Mouse (Mus musculus) stomach, postnatal 0 days (tissue): Measurements from ENCODE around the gene Iqschfp.

Experiments
- CTCF ChIP-seq: IDR thresholded peaks from 2 replicates; pipeline ENCODE4 v1.5.1; 2016; ENCODE audit warnings: antibody characterized with exemption, low read depth, mild to moderate bottlenecking, moderate library complexity
- EP300 ChIP-seq: optimal IDR thresholded peaks from 2 replicates; pipeline ENCODE3; 2016; ENCODE audit warnings: antibody characterized with exemption

GRCm38 (mm10) chr3:68036097-68036496 is 144.1 kb downstream of the Iqschfp start:
- TF ChIP-seq CTCF (no peak), EP300 (no peak)
